Mouse (Mus musculus) lung, adult 2 months (tissue): Measurements from ENCODE around the gene Fbxl17.

Experiments used
- CTCF ChIP-seq: fragments of 200-500 bp; IDR thresholded peaks from 2 replicates; pipeline ENCODE4 v1.5.1; 2011; ENCODE audit warnings: mild to moderate bottlenecking, low read length, control low read depth; ENCODE audit not compliant: insufficient read depth
- POLR2A ChIP-seq: fragments of 200-500 bp; IDR thresholded peaks from 2 replicates; pipeline ENCODE4 v1.6.1; 2011; ENCODE audit warnings: low read depth, mild to moderate bottlenecking, control low read depth, low read length, borderline replicate concordance; ENCODE audit errors: extremely low read depth

GRCm38 (mm10) chr17:63410101-63410500, 89.7 kb downstream of the Fbxl17 start:
- TF ChIP-seq POLR2A (no peak), CTCF (no peak)
